Mouse (Mus musculus): ENCODE measurements around the gene Numa1. TPM values are rescaled to one million over a fixed set of nuclear protein-coding genes. Genes with fewer than 3 reads are reported as not detected.
"Not testable (repeated sequence)": the region's sequence is repeated elsewhere in the genome, so short reads cannot be mapped to it uniquely, and the experiment has no call there.

Numa1 gene
- 44.3 and 49.3 TPM in 2 replicates for polyA plus RNA-seq (2015; fragmentation: Nextera tagmentation; extraction: Ambion mirVana)

GRCm38 (mm10) chr7:101933751-101934240 lies at the start of gene Numa1, which contains the start of gene Lrrc51:
Numa1 (plus strand) TSS chr7:101934111.
Lrrc51 (minus strand) TSS chr7:101933895.
- peak; percentile 95 for DNase-seq (ENCODE audit: low spot score)

GRCm38 (mm10) chr7:101884160-101884559 lies 49.8 kb upstream of the Numa1 start:
- no peak for DNase-seq (ENCODE audit: low spot score)

GRCm38 (mm10) chr7:101886274-101886673 lies 47.6 kb upstream of the Numa1 start:
- no peak for DNase-seq (ENCODE audit: low spot score)

- DNase-seq (ENCODE audit: low spot score), result no peak
Observed at GRCm38 (mm10) chr7:101888460-101888859, 45.5 kb upstream of the Numa1 start.

GRCm38 (mm10) chr7:101895695-101896094 lies 38.2 kb upstream of the Numa1 start:
- no peak for DNase-seq (ENCODE audit: low spot score)

GRCm38 (mm10) chr7:101896104-101897066 lies 37.5 kb upstream of the Numa1 start:
- peak; percentile 98 for DNase-seq (ENCODE audit: low spot score)

GRCm38 (mm10) chr7:101900331-101901097 lies 33.4 kb upstream of the Numa1 start:
- DNase-seq (ENCODE audit: low spot score), result no peak

GRCm38 (mm10) chr7:101901969-101902368 lies 31.9 kb upstream of the Numa1 start:
- DNase-seq (ENCODE audit: low spot score), result no peak

- no peak for DNase-seq (ENCODE audit: low spot score)
Observed at GRCm38 (mm10) chr7:101902846-101903245, 31.1 kb upstream of the Numa1 start.

GRCm38 (mm10) chr7:101905561-101906286 lies 28.2 kb upstream of the Numa1 start, which contains the start of gene Lamtor1:
Lamtor1 (plus strand) TSS chr7:101905904.
- DNase-seq (ENCODE audit: low spot score), result peak; percentile 97

GRCm38 (mm10) chr7:101906287-101906681 lies 27.6 kb upstream of the Numa1 start, which contains the start of gene Tomt:
Tomt (minus strand) TSS chr7:101906359.
- no peak for DNase-seq (ENCODE audit: low spot score)

GRCm38 (mm10) chr7:101906696-101907095 lies 27.2 kb upstream of the Numa1 start:
- no peak for DNase-seq (ENCODE audit: low spot score)

GRCm38 (mm10) chr7:101908367-101908766 lies 25.5 kb upstream of the Numa1 start:
- no peak for DNase-seq (ENCODE audit: low spot score)

- DNase-seq (ENCODE audit: low spot score), result no peak
Observed at GRCm38 (mm10) chr7:101910138-101910537, 23.8 kb upstream of the Numa1 start.

- no peak for DNase-seq (ENCODE audit: low spot score)
Observed at GRCm38 (mm10) chr7:101911982-101912381, 21.9 kb upstream of the Numa1 start.

GRCm38 (mm10) chr7:101918071-101918470 lies 15.8 kb upstream of the Numa1 start:
- DNase-seq (ENCODE audit: low spot score), result peak; percentile 55

GRCm38 (mm10) chr7:101925892-101926291 lies 8.0 kb upstream of the Numa1 start:
- DNase-seq (ENCODE audit: low spot score), result not testable (repeated sequence)

GRCm38 (mm10) chr7:101928093-101928492 lies 5.8 kb upstream of the Numa1 start:
- no peak for DNase-seq (ENCODE audit: low spot score)

GRCm38 (mm10) chr7:101932551-101932950 lies 1.4 kb upstream of the Numa1 start:
- DNase-seq (ENCODE audit: low spot score), result no peak

GRCm38 (mm10) chr7:101933300-101933699 lies 611 bp upstream of the Numa1 start:
- DNase-seq (ENCODE audit: low spot score), result no peak

GRCm38 (mm10) chr7:101935957-101936356 lies 2.0 kb downstream of the Numa1 start:
- no peak for DNase-seq (ENCODE audit: low spot score)

Data from thymus, postnatal 0 days (tissue).